8 mouse cellular contexts compared by ENCODE assay signal in the genomic region with DNA sequence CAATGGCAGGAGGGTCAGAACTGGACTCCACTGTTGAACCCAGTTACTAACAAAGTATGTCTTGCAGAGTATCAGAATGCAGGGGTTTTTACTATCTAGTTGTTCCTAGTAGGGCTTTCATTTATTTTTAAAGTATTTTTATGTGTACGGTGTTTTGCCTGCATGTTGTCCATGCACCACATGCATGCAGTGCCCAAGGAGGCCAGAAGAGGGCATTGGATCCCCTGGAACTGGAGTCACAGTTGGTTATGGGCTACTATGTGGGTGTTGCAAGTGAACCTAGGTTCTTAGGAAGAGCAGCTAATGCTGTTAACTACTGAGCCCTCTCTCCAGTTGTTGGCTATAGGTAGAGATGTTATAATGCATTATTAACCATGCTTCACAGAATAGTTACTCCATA. TPM values are rescaled to one million over a fixed set of nuclear protein-coding genes. Genes with fewer than 3 reads are reported as not detected.
A peak's percentile ranks its signal among the peaks of the same experiment; 100 is the strongest.
DNase-seq lines count a peak whose midpoint lies in the region; ATAC-seq and TF ChIP-seq lines count a peak whose summit lies in the region.

No protein-coding gene starts in this region.

- 51% methylated on average over 1 of the region's 1 CpGs for WGBS in forebrain, postnatal 0 days
- WGBS in forebrain, embryonic 16.5 days: 61% methylated on average over 1 of the region's 1 CpGs
- WGBS in liver, postnatal 0 days (ENCODE audit: insufficient replicate concordance): 46% methylated on average over 1 of the region's 1 CpGs
- 72% methylated on average over 1 of the region's 1 CpGs for WGBS in stomach, postnatal 0 days

- H3K4me2 ChIP-seq in forebrain, postnatal 0 days (ENCODE audit: low read depth): no peak overlapping the region
- no peak overlapping the region for H3K4me2 ChIP-seq in forebrain, embryonic 16.5 days (ENCODE audit: low read length)
- H3K4me2 ChIP-seq in liver, postnatal 0 days (ENCODE audit: low read depth, low read length): no peak overlapping the region
- H3K4me2 ChIP-seq in stomach, postnatal 0 days (replicated peaks; ENCODE audit: low read depth): no peak overlapping the region

- H3K27ac ChIP-seq in forebrain, postnatal 0 days (ENCODE audit: low read depth, low read length): no peak overlapping the region
- no peak overlapping the region for H3K27ac ChIP-seq in forebrain, embryonic 16.5 days (ENCODE audit: low read length)
- no peak overlapping the region for H3K27ac ChIP-seq in liver, postnatal 0 days (ENCODE audit: low read depth)
- no peak overlapping the region for H3K27ac ChIP-seq in stomach, postnatal 0 days (replicated peaks)

- no peaks in the 10 kb centered on the region for H3K27me3 ChIP-seq in forebrain, postnatal 0 days (ENCODE audit: insufficient read depth, low read length)
- H3K27me3 ChIP-seq in forebrain, embryonic 16.5 days (replicated peaks; ENCODE audit: control insufficient read depth, insufficient read depth, low read length): no peaks in the 10 kb centered on the region
- H3K27me3 ChIP-seq in liver, postnatal 0 days (ENCODE audit: insufficient read depth, low read length): no peaks in the 10 kb centered on the region
- no peaks in the 10 kb centered on the region for H3K27me3 ChIP-seq in stomach, postnatal 0 days (ENCODE audit: control insufficient read depth, insufficient read depth, low read length)

- no peaks in the 10 kb centered on the region for H3K4me1 ChIP-seq in forebrain, postnatal 0 days (ENCODE audit: insufficient read depth)
- no peaks in the 10 kb centered on the region for H3K4me1 ChIP-seq in forebrain, embryonic 16.5 days (replicated peaks; ENCODE audit: control insufficient read depth, insufficient read depth, low read length)
- no peaks in the 10 kb centered on the region for H3K4me1 ChIP-seq in liver, postnatal 0 days (ENCODE audit: insufficient read depth)
- no peaks in the 10 kb centered on the region for H3K4me1 ChIP-seq in stomach, postnatal 0 days (replicated peaks; ENCODE audit: control insufficient read depth, insufficient read depth)

- H3K4me3 ChIP-seq in forebrain, postnatal 0 days (ENCODE audit: low read depth, low read length): no peak overlapping the region
- no peak overlapping the region for H3K4me3 ChIP-seq in forebrain, embryonic 16.5 days (replicated peaks; ENCODE audit: low read length)
- no peak overlapping the region for H3K4me3 ChIP-seq in liver, postnatal 0 days (ENCODE audit: low read depth, low read length)
- no peak overlapping the region for H3K4me3 ChIP-seq in stomach, postnatal 0 days (ENCODE audit: low read depth, low read length)

- TF ChIP-seq EP300 in liver, postnatal 0 days (IDR thresholded peaks at IDR 0.05; ENCODE audit: low read depth): no peak
- TF ChIP-seq EP300 in stomach, postnatal 0 days (optimal IDR thresholded peaks at IDR 0.05): no peak

- H3K36me3 ChIP-seq in forebrain, postnatal 0 days (ENCODE audit: insufficient read depth): no peaks in the 10 kb centered on the region
- no peaks in the 10 kb centered on the region for H3K36me3 ChIP-seq in forebrain, embryonic 16.5 days (ENCODE audit: control insufficient read depth, insufficient read depth)
- H3K36me3 ChIP-seq in liver, postnatal 0 days (replicated peaks; ENCODE audit: insufficient read depth, low read length): no peaks in the 10 kb centered on the region
- H3K36me3 ChIP-seq in stomach, postnatal 0 days (ENCODE audit: control insufficient read depth, insufficient read depth, low read length): no peaks in the 10 kb centered on the region

- ATAC-seq in forebrain, postnatal 0 days: no peak
- no peak for ATAC-seq in forebrain, embryonic 16.5 days
- no peak for ATAC-seq in liver, postnatal 0 days
- ATAC-seq in stomach, postnatal 0 days (ENCODE audit: low FRiP score, low TSS enrichment): no peak

- no peak overlapping the region for H3K9ac ChIP-seq in forebrain, postnatal 0 days
- no peak overlapping the region for H3K9ac ChIP-seq in forebrain, embryonic 16.5 days (replicated peaks; ENCODE audit: low read depth, low read length)
- no peak overlapping the region for H3K9ac ChIP-seq in liver, postnatal 0 days (replicated peaks)
- H3K9ac ChIP-seq in stomach, postnatal 0 days (ENCODE audit: low read length): no peak overlapping the region

- no peaks in the 10 kb centered on the region for H3K9me3 ChIP-seq in forebrain, postnatal 0 days (ENCODE audit: low read length)
- no peaks in the 10 kb centered on the region for H3K9me3 ChIP-seq in forebrain, embryonic 16.5 days (ENCODE audit: control insufficient read depth, low read length)
- no peaks in the 10 kb centered on the region for H3K9me3 ChIP-seq in liver, postnatal 0 days (ENCODE audit: low read length)
- H3K9me3 ChIP-seq in stomach, postnatal 0 days (ENCODE audit: control insufficient read depth, low read length): no peaks in the 10 kb centered on the region

- peak; percentile 71 for TF ChIP-seq CTCF in forebrain, postnatal 0 days (IDR thresholded peaks at IDR 0.05; ENCODE audit: low read depth)
- TF ChIP-seq CTCF in liver, postnatal 0 days (IDR thresholded peaks at IDR 0.05; ENCODE audit: low read depth): peak; percentile 67
- peak; percentile 75 for TF ChIP-seq CTCF in stomach, postnatal 0 days (IDR thresholded peaks at IDR 0.05; ENCODE audit: low read depth)

- peak; percentile 25 for DNase-seq in forebrain, postnatal 0 days
- peak; percentile 29 for DNase-seq in right cerebral cortex, adult 18-20 months
- DNase-seq in right cerebral cortex, postnatal 25 days: no peak
- peak; percentile 50 for DNase-seq in brain, adult 2 months (ENCODE audit: low read depth, low spot score)
- DNase-seq in heart, postnatal 10 days: peak; percentile 55 to 72
- DNase-seq in liver, postnatal 0 days: peak; percentile 66
- DNase-seq in stomach, postnatal 0 days (ENCODE audit: low spot score): peak; percentile 60

- intact Hi-C loops in heart, postnatal 10 days (cut with DNase I): no loop called here

RNA-seq across cellular contexts. Expression of a gene that starts 5.8 kb away (rescaled TPM):
- not detected in 2 replicates for total RNA-seq in forebrain, postnatal 0 days (2014; rRNA removed)
- polyA plus RNA-seq in forebrain, postnatal 0 days (2015; fragmentation: Nextera tagmentation; extraction: Ambion mirVana): not detected in 2 replicates
- not detected in 2 replicates for polyA plus RNA-seq in forebrain, embryonic 16.5 days (2015; fragmentation: Nextera tagmentation; extraction: Ambion mirVana)
- not detected for total RNA-seq in heart, postnatal 10 days (2021)
- not detected in 2 replicates for polyA plus RNA-seq in liver, postnatal 0 days (2015; fragmentation: Nextera tagmentation; extraction: Ambion mirVana)
- polyA plus RNA-seq in stomach, postnatal 0 days (2015; fragmentation: Nextera tagmentation; extraction: Ambion mirVana): not detected in 2 replicates

RNA-seq across cellular contexts. Expression of a gene that starts 10.6 kb away (rescaled TPM):
- not detected in 2 replicates for total RNA-seq in forebrain, postnatal 0 days (2014; rRNA removed)
- not detected in 2 replicates for polyA plus RNA-seq in forebrain, postnatal 0 days (2015; fragmentation: Nextera tagmentation; extraction: Ambion mirVana)
- polyA plus RNA-seq in forebrain, embryonic 16.5 days (2015; fragmentation: Nextera tagmentation; extraction: Ambion mirVana): not detected in 2 replicates
- 1 to 10 TPM in 1 of 2 experiments, under 1 TPM in 1; 0.99 to 1.0 TPM for total RNA-seq in heart, postnatal 10 days (2021)
- polyA plus RNA-seq in liver, postnatal 0 days (2015; fragmentation: Nextera tagmentation; extraction: Ambion mirVana): 0.18 TPM in 1 of 2 replicates, not detected in the other
- 0.16 and 0.22 TPM in 2 replicates for polyA plus RNA-seq in stomach, postnatal 0 days (2015; fragmentation: Nextera tagmentation; extraction: Ambion mirVana)

RNA-seq across cellular contexts. Expression of a gene that starts 13.1 kb away (rescaled TPM):
- not detected in 2 replicates for total RNA-seq in forebrain, postnatal 0 days (2014; rRNA removed)
- polyA plus RNA-seq in forebrain, postnatal 0 days (2015; fragmentation: Nextera tagmentation; extraction: Ambion mirVana): not detected in 2 replicates
- not detected in 2 replicates for polyA plus RNA-seq in forebrain, embryonic 16.5 days (2015; fragmentation: Nextera tagmentation; extraction: Ambion mirVana)
- total RNA-seq in heart, postnatal 10 days (2021): not detected
- polyA plus RNA-seq in liver, postnatal 0 days (2015; fragmentation: Nextera tagmentation; extraction: Ambion mirVana): not detected in 2 replicates
- polyA plus RNA-seq in stomach, postnatal 0 days (2015; fragmentation: Nextera tagmentation; extraction: Ambion mirVana): not detected in 2 replicates

RNA-seq across cellular contexts. Expression of a gene that starts 19.0 kb away (rescaled TPM):
- not detected in 2 replicates for total RNA-seq in forebrain, postnatal 0 days (2014; rRNA removed)
- polyA plus RNA-seq in forebrain, postnatal 0 days (2015; fragmentation: Nextera tagmentation; extraction: Ambion mirVana): not detected in 2 replicates
- polyA plus RNA-seq in forebrain, embryonic 16.5 days (2015; fragmentation: Nextera tagmentation; extraction: Ambion mirVana): not detected in 2 replicates
- not detected for total RNA-seq in heart, postnatal 10 days (2021)
- not detected in 2 replicates for polyA plus RNA-seq in liver, postnatal 0 days (2015; fragmentation: Nextera tagmentation; extraction: Ambion mirVana)
- polyA plus RNA-seq in stomach, postnatal 0 days (2015; fragmentation: Nextera tagmentation; extraction: Ambion mirVana): not detected in 2 replicates

RNA-seq across cellular contexts. Expression of a gene that starts 35.7 kb away (rescaled TPM):
- total RNA-seq in forebrain, postnatal 0 days (2014; rRNA removed): 3.3 and 4.7 TPM in 2 replicates
- polyA plus RNA-seq in forebrain, postnatal 0 days (2015; fragmentation: Nextera tagmentation; extraction: Ambion mirVana): 5.2 and 6.7 TPM in 2 replicates
- 2.3 and 4.1 TPM in 2 replicates for polyA plus RNA-seq in forebrain, embryonic 16.5 days (2015; fragmentation: Nextera tagmentation; extraction: Ambion mirVana)
- 1 to 10 TPM; 2.7 to 3.7 TPM for total RNA-seq in heart, postnatal 10 days (2021)
- 95.4 and 100 TPM in 2 replicates for polyA plus RNA-seq in liver, postnatal 0 days (2015; fragmentation: Nextera tagmentation; extraction: Ambion mirVana)
- 3.5 and 3.8 TPM in 2 replicates for polyA plus RNA-seq in stomach, postnatal 0 days (2015; fragmentation: Nextera tagmentation; extraction: Ambion mirVana)
